Mouse (Mus musculus): ENCODE measurements at regions not wholly inside any gene's neighbourhood (a gene's known extent, or its start where the extent isn't known, plus 50 kb on each side); places are given as distances from the start of the nearest gene placed in this dataset.
A peak's percentile ranks its signal among the peaks of the same experiment; 100 is the strongest.

DNA sequence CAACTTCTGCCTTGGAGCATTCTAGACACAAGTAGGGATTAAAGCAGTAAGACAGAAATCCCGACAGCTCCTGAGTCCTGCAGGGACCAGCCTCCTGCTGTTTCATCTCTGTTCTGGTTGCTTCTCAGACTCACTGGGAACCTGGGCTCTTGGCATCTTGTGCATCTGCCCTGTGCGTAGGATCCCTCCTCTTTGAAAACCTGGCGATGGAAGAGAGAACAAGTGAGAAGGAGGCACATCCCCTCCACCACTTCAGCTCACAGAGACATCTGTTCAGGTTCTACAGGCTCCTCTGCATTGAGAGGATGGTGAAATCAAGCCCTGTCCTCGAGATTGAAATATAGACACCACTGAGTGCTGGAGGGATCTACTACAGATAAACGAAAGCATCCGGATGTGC lies 561.3 kb upstream of the Tmem132c start:
- Histone ChIP-seq H3K27me3 (ENCODE audit: control insufficient read depth, insufficient read depth, low read length) (no peaks in the 10 kb centered on the region), H3K36me3 (replicated peaks; ENCODE audit: control insufficient read depth, insufficient read depth) (no peaks in the 10 kb centered on the region), H3K4me2 (replicated peaks) (no peak overlapping the region), H3K27ac (no peak overlapping the region), H3K4me3 (replicated peaks; ENCODE audit: low read length) (no peak overlapping the region), H3K4me1 (replicated peaks; ENCODE audit: control insufficient read depth, insufficient read depth, low read length) (no peaks in the 10 kb centered on the region), H3K9ac (no peak overlapping the region), H3K9me3 (ENCODE audit: control insufficient read depth, low read length) (no peaks in the 10 kb centered on the region)
- ATAC-seq (ENCODE audit: low FRiP score) (no peak), DNase-seq (ENCODE audit: low spot score) (no peak)
- WGBS: 80% methylated on average over 6 of the region's 6 CpGs

DNA sequence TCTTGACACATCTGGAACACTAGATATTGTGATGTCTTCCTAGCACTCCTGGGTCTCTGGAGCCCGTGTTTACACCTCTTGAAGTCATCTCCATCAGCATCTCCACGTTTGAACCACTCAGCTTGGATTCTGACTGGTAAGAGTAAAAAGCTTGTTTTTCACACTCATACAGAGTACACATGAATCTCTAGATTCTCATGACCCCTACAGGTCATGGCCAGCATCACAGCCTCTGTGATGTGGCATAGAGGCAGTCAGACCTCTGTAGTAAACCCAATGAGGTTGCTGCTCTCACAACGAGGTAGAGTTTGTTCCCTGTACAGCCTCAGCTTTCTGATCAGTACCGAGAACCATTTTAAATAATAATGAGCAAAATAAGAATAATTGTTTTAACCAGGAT lies 542.3 kb upstream of the Tmem132c start:
- Histone ChIP-seq H3K4me2 (replicated peaks) (no peak overlapping the region), H3K27ac (no peak overlapping the region), H3K4me1 (replicated peaks; ENCODE audit: control insufficient read depth, insufficient read depth, low read length) (no peaks in the 10 kb centered on the region), H3K9ac (no peak overlapping the region), H3K27me3 (ENCODE audit: control insufficient read depth, insufficient read depth, low read length) (no peaks in the 10 kb centered on the region), H3K9me3 (ENCODE audit: control insufficient read depth, low read length) (no peaks in the 10 kb centered on the region), H3K4me3 (replicated peaks; ENCODE audit: low read length) (no peak overlapping the region), H3K36me3 (replicated peaks; ENCODE audit: control insufficient read depth, insufficient read depth) (no peaks in the 10 kb centered on the region)
- ATAC-seq (ENCODE audit: low FRiP score): no peak
- peak; percentile 57 for DNase-seq (ENCODE audit: low spot score)
- 50% methylated on average over 4 of the region's 4 CpGs for WGBS

- ATAC-seq (ENCODE audit: low FRiP score): peak; percentile 46; the same call in 1 of the 2 replicates
- 52% methylated on average over 8 of the region's 8 CpGs for WGBS
Observed at GRCm38 (mm10) chr5:126703516-126704282, 537.9 kb upstream of the Tmem132c start.

DNA sequence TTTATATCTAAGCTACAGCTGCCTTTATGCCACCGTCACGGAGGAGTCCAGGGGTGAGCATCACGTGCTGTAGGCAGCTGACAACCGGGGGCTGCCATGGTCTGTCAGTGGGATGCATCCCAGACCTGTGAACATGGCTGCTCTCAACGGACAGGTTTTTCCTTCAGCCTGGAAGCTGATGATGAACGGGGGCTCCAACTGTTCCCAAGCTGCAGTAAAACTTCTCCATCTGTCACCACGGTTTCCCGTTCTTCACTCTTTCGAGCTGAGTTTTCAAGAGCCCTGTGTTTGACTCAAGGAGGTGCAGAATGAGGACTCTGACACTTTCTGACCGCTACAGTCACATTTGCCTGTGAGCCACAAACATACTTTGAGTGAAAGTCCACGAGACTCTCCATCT lies 535.7 kb upstream of the Tmem132c start:
- H3K9me3 ChIP-seq (ENCODE audit: control insufficient read depth, low read length): no peaks in the 10 kb centered on the region
- no peaks in the 10 kb centered on the region for H3K4me1 ChIP-seq (replicated peaks; ENCODE audit: control insufficient read depth, insufficient read depth, low read length)
- no peak overlapping the region for H3K4me3 ChIP-seq (replicated peaks; ENCODE audit: low read length)
- no peak overlapping the region for H3K4me2 ChIP-seq (replicated peaks)
- no peak overlapping the region for H3K9ac ChIP-seq
- H3K27me3 ChIP-seq (ENCODE audit: control insufficient read depth, insufficient read depth, low read length): no peaks in the 10 kb centered on the region
- WGBS: 67% methylated on average over 11 of the region's 11 CpGs
- ATAC-seq (ENCODE audit: low FRiP score) (no peak), DNase-seq (ENCODE audit: low spot score) (no peak)
- no peak overlapping the region for H3K27ac ChIP-seq
- no peaks in the 10 kb centered on the region for H3K36me3 ChIP-seq (replicated peaks; ENCODE audit: control insufficient read depth, insufficient read depth)

More at GRCm38 (mm10) chr5:126703516-126704282, 537.9 kb upstream of the Tmem132c start:
- Histone ChIP-seq H3K9ac (no peak overlapping the region), H3K36me3 (replicated peaks; ENCODE audit: control insufficient read depth, insufficient read depth) (no peaks in the 10 kb centered on the region), H3K27me3 (ENCODE audit: control insufficient read depth, insufficient read depth, low read length) (no peaks in the 10 kb centered on the region), H3K9me3 (ENCODE audit: control insufficient read depth, low read length) (no peaks in the 10 kb centered on the region), H3K4me1 (replicated peaks; ENCODE audit: control insufficient read depth, insufficient read depth, low read length) (no peaks in the 10 kb centered on the region), H3K4me2 (replicated peaks) (no peak overlapping the region), H3K4me3 (replicated peaks; ENCODE audit: low read length) (no peak overlapping the region), H3K27ac (no peak overlapping the region)
- DNase-seq (ENCODE audit: low spot score): no peak

DNA sequence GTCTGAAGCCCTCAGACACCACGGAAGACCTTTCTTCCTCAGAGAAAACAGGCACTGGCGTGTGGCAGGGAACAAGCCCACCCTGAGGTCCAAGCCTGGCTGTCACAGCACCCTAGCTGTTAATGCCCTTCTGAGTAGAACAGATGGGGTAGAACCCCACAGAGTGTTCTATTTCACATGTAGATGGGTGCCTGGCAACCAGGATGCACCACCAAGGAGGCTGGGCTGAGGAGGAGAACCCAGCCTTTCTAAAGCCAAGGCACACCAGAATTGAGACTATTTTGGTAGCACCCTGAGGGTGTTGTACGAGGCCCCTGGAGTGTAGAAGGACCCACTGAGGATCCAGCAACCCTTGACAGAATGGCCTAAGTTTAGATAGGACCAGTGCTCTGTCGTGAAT lies 534.9 kb upstream of the Tmem132c start:
- no peak for ATAC-seq (ENCODE audit: low FRiP score)
- no peaks in the 10 kb centered on the region for H3K36me3 ChIP-seq (replicated peaks; ENCODE audit: control insufficient read depth, insufficient read depth)
- H3K27ac ChIP-seq: no peak overlapping the region
- H3K9me3 ChIP-seq (ENCODE audit: control insufficient read depth, low read length): no peaks in the 10 kb centered on the region
- H3K4me1 ChIP-seq (replicated peaks; ENCODE audit: control insufficient read depth, insufficient read depth, low read length): no peaks in the 10 kb centered on the region
- no peak overlapping the region for H3K4me3 ChIP-seq (replicated peaks; ENCODE audit: low read length)
- 76% methylated on average over 4 of the region's 4 CpGs for WGBS
- DNase-seq (ENCODE audit: low spot score): no peak
- H3K27me3 ChIP-seq (ENCODE audit: control insufficient read depth, insufficient read depth, low read length): no peaks in the 10 kb centered on the region
- H3K4me2 ChIP-seq (replicated peaks): no peak overlapping the region
- no peak overlapping the region for H3K9ac ChIP-seq

- no peak overlapping the region for H3K27ac ChIP-seq
- H3K4me1 ChIP-seq (replicated peaks; ENCODE audit: control insufficient read depth, insufficient read depth, low read length): no peaks in the 10 kb centered on the region
- WGBS: 55% methylated on average over 6 of the region's 6 CpGs
- no peaks in the 10 kb centered on the region for H3K9me3 ChIP-seq (ENCODE audit: control insufficient read depth, low read length)
- no peak overlapping the region for H3K9ac ChIP-seq
- ATAC-seq (ENCODE audit: low FRiP score): no peak
- no peak overlapping the region for H3K4me3 ChIP-seq (replicated peaks; ENCODE audit: low read length)
- no peak for DNase-seq (ENCODE audit: low spot score)
- H3K4me2 ChIP-seq (replicated peaks): no peak overlapping the region
- no peaks in the 10 kb centered on the region for H3K27me3 ChIP-seq (ENCODE audit: control insufficient read depth, insufficient read depth, low read length)
- H3K36me3 ChIP-seq (replicated peaks; ENCODE audit: control insufficient read depth, insufficient read depth): no peaks in the 10 kb centered on the region
Observed at GRCm38 (mm10) chr5:126714672-126715071, 526.9 kb upstream of the Tmem132c start.

GRCm38 (mm10) chr5:126718421-126718820 lies 523.2 kb upstream of the Tmem132c start:
- Histone ChIP-seq H3K9me3 (ENCODE audit: control insufficient read depth, low read length) (no peaks in the 10 kb centered on the region), H3K27ac (no peak overlapping the region), H3K27me3 (ENCODE audit: control insufficient read depth, insufficient read depth, low read length) (no peaks in the 10 kb centered on the region; the same call in 1 of the 2 replicates), H3K4me2 (replicated peaks) (no peak overlapping the region), H3K9ac (no peak overlapping the region), H3K4me1 (replicated peaks; ENCODE audit: control insufficient read depth, insufficient read depth, low read length) (no peaks in the 10 kb centered on the region), H3K36me3 (replicated peaks; ENCODE audit: control insufficient read depth, insufficient read depth) (no peaks in the 10 kb centered on the region), H3K4me3 (replicated peaks; ENCODE audit: low read length) (no peak overlapping the region)
- 97% methylated on average over 2 of the region's 2 CpGs for WGBS
- no peak for DNase-seq (ENCODE audit: low spot score)
- ATAC-seq (ENCODE audit: low FRiP score): no peak

GRCm38 (mm10) chr5:126721300-126721699 lies 520.3 kb upstream of the Tmem132c start:
- no peak overlapping the region for H3K4me2 ChIP-seq (replicated peaks)
- H3K4me1 ChIP-seq (replicated peaks; ENCODE audit: control insufficient read depth, insufficient read depth, low read length): no peaks in the 10 kb centered on the region
- H3K27ac ChIP-seq: no peak overlapping the region
- ATAC-seq (ENCODE audit: low FRiP score): no peak
- no peak for DNase-seq (ENCODE audit: low spot score)
- H3K4me3 ChIP-seq (replicated peaks; ENCODE audit: low read length): no peak overlapping the region
- 88% methylated on average over 2 of the region's 2 CpGs for WGBS
- no peaks in the 10 kb centered on the region for H3K9me3 ChIP-seq (ENCODE audit: control insufficient read depth, low read length)
- no peak overlapping the region for H3K9ac ChIP-seq
- H3K27me3 ChIP-seq (ENCODE audit: control insufficient read depth, insufficient read depth, low read length): no peaks in the 10 kb centered on the region; the same call in 1 of the 2 replicates
- no peaks in the 10 kb centered on the region for H3K36me3 ChIP-seq (replicated peaks; ENCODE audit: control insufficient read depth, insufficient read depth)

DNA sequence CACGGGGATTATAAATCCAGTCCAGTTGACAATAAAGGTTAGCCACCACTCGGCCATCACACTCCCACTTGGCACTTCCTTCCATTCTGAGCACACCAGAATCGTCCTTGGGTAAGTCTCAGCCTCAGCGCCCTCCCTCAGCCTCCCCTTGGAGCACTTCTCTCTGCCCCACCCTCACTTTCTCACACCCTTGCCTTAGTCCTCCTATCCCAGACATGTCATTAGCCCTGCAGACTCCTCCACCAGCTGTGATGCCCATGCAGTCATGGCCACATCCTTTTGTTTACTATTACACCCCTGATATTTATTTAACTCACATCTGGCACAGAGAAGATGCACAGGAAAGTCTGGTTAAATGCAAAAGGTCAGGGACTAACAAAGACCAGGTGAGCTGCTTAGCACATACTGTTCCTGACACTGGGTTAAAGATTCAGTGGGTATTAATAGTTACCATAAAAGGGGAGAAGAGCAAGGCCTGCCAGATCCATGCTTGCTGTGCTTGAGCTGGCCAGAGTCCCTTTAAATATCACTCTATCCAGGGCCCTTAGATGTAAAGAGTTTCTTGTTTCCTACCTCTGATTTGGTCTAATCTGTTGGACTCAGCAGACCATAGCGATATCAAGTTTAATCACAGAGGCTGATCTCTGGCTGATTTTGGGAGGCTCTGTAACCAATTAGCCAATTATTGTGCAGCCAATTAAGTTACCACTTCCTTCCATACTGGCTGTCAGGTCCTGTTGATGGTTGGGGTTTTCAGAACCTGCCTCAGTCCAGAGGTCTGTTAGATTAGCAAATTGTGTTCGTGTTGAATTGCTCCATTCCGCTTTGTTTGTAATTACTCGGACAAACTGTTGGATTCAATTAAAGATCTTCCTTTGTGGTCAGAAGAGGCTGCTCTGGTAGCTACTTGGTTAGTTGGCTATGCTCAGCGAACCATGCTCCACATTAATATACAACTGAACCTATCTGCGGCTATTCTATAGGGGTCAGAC lies 518.0 kb upstream of the Tmem132c start:
- H3K9me3 ChIP-seq (ENCODE audit: control insufficient read depth, low read length): no peaks in the 10 kb centered on the region
- 70% methylated on average over 10 of the region's 10 CpGs for WGBS
- ATAC-seq (ENCODE audit: low FRiP score): no peak
- H3K27ac ChIP-seq: no peak overlapping the region
- no peak for DNase-seq (ENCODE audit: low spot score)
- no peaks in the 10 kb centered on the region; the same call in 1 of the 2 replicates for H3K27me3 ChIP-seq (ENCODE audit: control insufficient read depth, insufficient read depth, low read length)
- no peak overlapping the region for H3K4me2 ChIP-seq (replicated peaks)
- no peaks in the 10 kb centered on the region for H3K36me3 ChIP-seq (replicated peaks; ENCODE audit: control insufficient read depth, insufficient read depth)
- no peak overlapping the region for H3K9ac ChIP-seq
- no peak overlapping the region for H3K4me3 ChIP-seq (replicated peaks; ENCODE audit: low read length)
- no peaks in the 10 kb centered on the region for H3K4me1 ChIP-seq (replicated peaks; ENCODE audit: control insufficient read depth, insufficient read depth, low read length)
